8 mouse cellular contexts compared by ENCODE assay signal in the genomic region with DNA sequence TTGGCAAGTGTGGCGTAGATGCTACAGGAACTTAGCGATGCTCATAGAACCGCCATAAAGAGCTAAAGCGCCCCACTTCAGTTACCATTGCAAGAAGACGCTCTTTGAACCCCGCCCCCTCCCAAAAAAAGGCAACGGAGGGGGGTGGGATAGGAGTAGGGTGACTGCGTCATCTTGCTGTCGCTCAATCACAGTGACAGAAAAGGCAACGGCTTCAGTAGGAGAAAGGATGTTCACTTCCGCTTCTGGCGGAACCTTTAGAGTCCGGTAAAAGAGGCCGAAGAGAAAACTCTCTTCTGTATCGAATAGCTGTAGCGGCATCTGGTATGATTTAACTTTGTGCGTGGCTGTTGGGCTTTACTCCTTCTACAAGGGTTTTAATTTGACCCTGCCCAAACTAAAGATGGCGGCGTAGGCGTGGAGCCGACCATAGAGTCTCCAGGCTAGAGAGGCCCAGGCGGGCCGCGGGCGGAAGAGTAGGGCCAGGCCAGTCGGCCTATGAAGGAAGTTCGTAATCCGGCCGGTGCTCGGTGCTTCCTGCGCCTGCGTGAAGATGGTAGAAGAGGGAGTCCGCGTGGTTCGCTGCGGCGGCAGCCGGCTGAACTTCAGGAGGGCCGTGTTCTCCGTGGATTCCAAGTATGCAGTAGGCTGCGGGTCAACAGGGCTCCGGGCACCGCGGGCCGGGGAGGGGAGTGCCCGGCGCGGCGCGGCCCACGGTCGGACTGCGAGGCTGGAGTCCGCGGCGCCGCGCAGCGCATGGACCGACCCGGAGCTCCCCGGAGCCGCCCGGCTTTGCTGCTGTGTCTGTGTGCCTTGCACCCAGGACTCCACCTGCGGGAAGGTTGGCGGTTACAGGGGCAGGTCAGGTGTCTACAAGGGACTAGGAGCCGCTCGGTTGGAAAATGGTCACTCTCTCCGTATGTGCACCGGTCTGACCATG. TPM values are rescaled to one million over a fixed set of nuclear protein-coding genes. Genes with fewer than 3 reads are reported as not detected.
DNase-seq lines count a peak whose midpoint lies in the region; ATAC-seq and TF ChIP-seq lines count a peak whose summit lies in the region.

Gene Wdr75, plus strand, starts transcription at position 198 of the 940 bp plus-strand sequence.

- H3K36me3 ChIP-seq in hindbrain, embryonic 10.5 days = peaks cover 25% of the 10 kb centered on the region
- H3K36me3 ChIP-seq in lung, postnatal 0 days (ENCODE audit: insufficient read depth, low read length) = no peaks in the 10 kb centered on the region

- peak; percentile 99 for DNase-seq in MN1 (ENCODE audit: low spot score)
- DNase-seq in cerebellum, adult 9-10 months = peak; percentile 97
- peak; percentile 96 for DNase-seq in hindbrain, embryonic 10.5 days (ENCODE audit: low spot score)
- DNase-seq in layer of hippocampus, adult 9-11 months = peak; percentile 96
- peak; percentile 98 for DNase-seq in lung, postnatal 0 days (ENCODE audit: low spot score)
- peak; percentile 97 for DNase-seq in ovary, postnatal 14 days (ENCODE audit: low spot score)
- peak; percentile 94 for DNase-seq in thymus, postnatal 14 days

- TF ChIP-seq CTCF in lung, postnatal 0 days (IDR thresholded peaks at IDR 0.05) = no peak

- H3K27ac ChIP-seq in hindbrain, embryonic 10.5 days = peak within 1 kb of the TSS; percentile 95
- peak within 1 kb of the TSS; percentile 98 for H3K27ac ChIP-seq in lung, postnatal 0 days (ENCODE audit: low read length)

- peak within 1 kb of the TSS; percentile 78 for H3K4me2 ChIP-seq in lung, postnatal 0 days (replicated peaks; ENCODE audit: low read depth, low read length)

- no peaks in the 10 kb centered on the region for H3K27me3 ChIP-seq in hindbrain, embryonic 10.5 days (ENCODE audit: insufficient read depth, poor library complexity, severe bottlenecking)
- H3K27me3 ChIP-seq in lung, postnatal 0 days (replicated peaks; ENCODE audit: insufficient read depth, low read length) = no peaks in the 10 kb centered on the region

- under 1% methylated on average over 70 of the region's 70 CpGs for WGBS in hindbrain, embryonic 10.5 days
- WGBS in lung, postnatal 0 days = under 1% methylated on average over 68 of the region's 70 CpGs

- H3K9ac ChIP-seq in lung, postnatal 0 days (replicated peaks; ENCODE audit: low read depth) = peak within 1 kb of the TSS; percentile 87

- ATAC-seq in frontal cortex, adult (ENCODE audit: low TSS enrichment) = peak; percentile 99
- ATAC-seq in lung, postnatal 0 days = peak; percentile 99

- H3K4me1 ChIP-seq in hindbrain, embryonic 10.5 days (replicated peaks) = peaks cover 15% of the 10 kb centered on the region
- peaks cover 7% of the 10 kb centered on the region; the same call in 1 of the 2 replicates for H3K4me1 ChIP-seq in lung, postnatal 0 days (ENCODE audit: insufficient read depth, low read depth, low read length)

- no peaks in the 10 kb centered on the region for H3K9me3 ChIP-seq in hindbrain, embryonic 10.5 days
- H3K9me3 ChIP-seq in lung, postnatal 0 days (ENCODE audit: low read length) = no peaks in the 10 kb centered on the region

- TF ChIP-seq EP300 in lung, postnatal 0 days (IDR thresholded peaks at IDR 0.05) = peak; percentile 85

- H3K4me3 ChIP-seq in hindbrain, embryonic 10.5 days = peak within 1 kb of the TSS; percentile 95
- peak within 1 kb of the TSS; percentile 91 for H3K4me3 ChIP-seq in lung, postnatal 0 days (ENCODE audit: low read depth, low read length)

RNA-seq across cellular contexts. Expression of gene Wdr75, which starts in this region (rescaled TPM):
- 65.7 and 87.6 TPM in 2 replicates for polyA plus RNA-seq in hindbrain, embryonic 10.5 days (2016; fragmentation: Nextera tagmentation; extraction: Ambion mirVana)
- 29.3 and 31.3 TPM in 2 replicates for polyA plus RNA-seq in lung, postnatal 0 days (2015; fragmentation: Nextera tagmentation; extraction: Ambion mirVana)

Comparison
In these comparisons a context has a peak if more than half of its experiments do, and no peak if none do; other contexts are left out.
1. Peak in every context shown above with its lines: DNase-seq, ATAC-seq, H3K4me3 ChIP-seq and H3K27ac ChIP-seq.